Mouse (Mus musculus) embryonic facial prominence, embryonic 14.5 days (tissue): ENCODE measurements around the gene Ucp2. TPM values are rescaled to one million over a fixed set of nuclear protein-coding genes. Genes with fewer than 3 reads are reported as not detected.
A peak's percentile ranks its signal among the peaks of the same experiment; 100 is the strongest.

ENCODE experiments used
- ATAC-seq: fragments of 200-750 bp; cut with Nextera tagmentation; 2 replicates; pipeline ENCODE4 v1.8.0; 2017; ENCODE audit warnings: low read depth, moderate number of reproducible peaks, moderate TSS enrichment
- DNase-seq: peaks from one replicate; pipeline ENCODE4 v3.0.0-alpha.2; 2015; ENCODE audit warnings: low spot score
- H3K27ac ChIP-seq: fragments of 300-500 bp; sonication (generic); replicated peaks from 2 replicates; pipeline ENCODE4 v1.5.1; 2014; ENCODE audit warnings: low read depth, mild to moderate bottlenecking, low read length, moderate library complexity
- H3K27me3 ChIP-seq: fragments of 300-500 bp; sonication (generic); replicated peaks from 2 replicates; pipeline ENCODE4 v1.6.1; 2014; ENCODE audit warnings: low read length; ENCODE audit not compliant: control insufficient read depth, insufficient read depth
- H3K36me3 ChIP-seq: fragments of 300-500 bp; sonication (generic); 2 replicates; pipeline ENCODE4 v1.6.1; 2014; ENCODE audit warnings: low read length, mixed read lengths; ENCODE audit not compliant: control insufficient read depth, insufficient read depth
- H3K4me1 ChIP-seq: fragments of 300-500 bp; sonication (generic); 2 replicates; pipeline ENCODE4 v1.6.1; 2014; ENCODE audit warnings: antibody characterized with exemption, low read length; ENCODE audit not compliant: control insufficient read depth, insufficient read depth
- H3K4me2 ChIP-seq: fragments of 300-500 bp; sonication (generic); 2 replicates; pipeline ENCODE4 v1.6.1; 2014; ENCODE audit warnings: low read depth, mild to moderate bottlenecking, low read length, moderate library complexity, mixed read lengths
- H3K4me3 ChIP-seq: fragments of 300-500 bp; sonication (generic); 2 replicates; pipeline ENCODE4 v1.5.1; 2014; ENCODE audit warnings: low read depth, mild to moderate bottlenecking, low read length
- H3K9ac ChIP-seq: fragments of 300-500 bp; sonication (generic); 2 replicates; pipeline ENCODE4 v1.6.1; 2014; ENCODE audit warnings: low read depth, mild to moderate bottlenecking, low read length, moderate library complexity, mixed read lengths
- H3K9me3 ChIP-seq: fragments of 300-500 bp; sonication (generic); 2 replicates; pipeline ENCODE4 v1.6.1; 2016; ENCODE audit warnings: low read length; ENCODE audit not compliant: control insufficient read depth
- whole genome bisulfite sequencing: fragments of 180-500 bp; shearing (Covaris S2); extraction: QIAGEN DNeasy Blood & Tissue Kit; methylation state at CpG from one replicate; pipeline ENCODE4 v1.1.7; 2014; 5-methylcytosine and 5-hydroxymethylcytosine counted together
- polyA plus RNA-seq: library from polyadenylated mRNA; unstranded; fragments of >200 nt; fragmentation: Nextera tagmentation; extraction: Ambion mirVana; gene quantifications from 2 replicates; pipeline ENCODE4 v1.2.1, GENCODE M21; 2014

Gene Ucp2
- polyA plus RNA-seq, 1 experiment from 2014 or later, result 152 TPM

- no peak overlapping the region for H3K4me3 ChIP-seq
- no peaks in the 10 kb centered on the region for H3K9me3 ChIP-seq
- no peak for ATAC-seq
- no peaks in the 10 kb centered on the region for H3K4me1 ChIP-seq
- 69% methylated on average over 10 of the region's 10 CpGs for WGBS
- H3K27ac ChIP-seq, result no peak overlapping the region
- H3K9ac ChIP-seq, result no peak overlapping the region
- H3K4me2 ChIP-seq, result no peak overlapping the region
- H3K36me3 ChIP-seq, result peaks cover 40% of the 10 kb centered on the region; the same call in 1 of the 2 replicates
- no peak for DNase-seq
- H3K27me3 ChIP-seq, result no peaks in the 10 kb centered on the region
Observed at GRCm38 (mm10) chr7:100463757-100464156, 29.4 kb upstream of the Ucp2 start.

- Histone ChIP-seq H3K9me3 (no peaks in the 10 kb centered on the region), H3K9ac (no peak overlapping the region), H3K4me3 (no peak overlapping the region), H3K4me1 (no peaks in the 10 kb centered on the region), H3K36me3 (peaks cover 41% of the 10 kb centered on the region), H3K27me3 (no peaks in the 10 kb centered on the region), H3K27ac (no peak overlapping the region), H3K4me2 (no peak overlapping the region)
- no peak for ATAC-seq
- DNase-seq, result no peak
- 87% methylated on average over 7 of the region's 7 CpGs for WGBS
Observed at GRCm38 (mm10) chr7:100464248-100464647, 28.9 kb upstream of the Ucp2 start.

GRCm38 (mm10) chr7:100465248-100465647, 27.9 kb upstream of the Ucp2 start:
- H3K27ac ChIP-seq, result peak overlapping the region; percentile 59
- no peak overlapping the region for H3K4me3 ChIP-seq
- peaks cover 40% of the 10 kb centered on the region for H3K36me3 ChIP-seq
- H3K4me1 ChIP-seq, result no peaks in the 10 kb centered on the region
- no peaks in the 10 kb centered on the region for H3K9me3 ChIP-seq
- no peaks in the 10 kb centered on the region for H3K27me3 ChIP-seq
- WGBS, result 75% methylated on average over 4 of the region's 4 CpGs
- ATAC-seq, result peak; percentile 64
- no peak overlapping the region for H3K9ac ChIP-seq
- DNase-seq, result peak; percentile 29
- H3K4me2 ChIP-seq, result 0 out of 2 replicates have a peak overlapping the region, but pooled peaks have one; percentile 5

GRCm38 (mm10) chr7:100465656-100466309, 27.4 kb upstream of the Ucp2 start:
- H3K27ac ChIP-seq, result peak overlapping the region; percentile 59
- 0 out of 2 replicates have a peak overlapping the region, but pooled peaks have one; percentile 5 for H3K4me2 ChIP-seq
- H3K9ac ChIP-seq, result no peak overlapping the region
- H3K4me3 ChIP-seq, result no peak overlapping the region
- ATAC-seq (peak; percentile 92), DNase-seq (peak; percentile 71)
- peaks cover 41% of the 10 kb centered on the region for H3K36me3 ChIP-seq
- no peaks in the 10 kb centered on the region for H3K4me1 ChIP-seq
- H3K27me3 ChIP-seq, result no peaks in the 10 kb centered on the region
- H3K9me3 ChIP-seq, result no peaks in the 10 kb centered on the region
- WGBS, result 48% methylated on average over 5 of the region's 5 CpGs

GRCm38 (mm10) chr7:100466781-100467510, 26.2 kb upstream of the Ucp2 start:
- Histone ChIP-seq H3K27ac (no peak overlapping the region), H3K9me3 (no peaks in the 10 kb centered on the region), H3K4me3 (no peak overlapping the region), H3K36me3 (peaks cover 37% of the 10 kb centered on the region), H3K4me1 (no peaks in the 10 kb centered on the region), H3K9ac (no peak overlapping the region), H3K4me2 (no peak overlapping the region), H3K27me3 (no peaks in the 10 kb centered on the region)
- DNase-seq (no peak), ATAC-seq (no peak)
- WGBS, result 85% methylated on average over 11 of the region's 11 CpGs

- DNase-seq (no peak), ATAC-seq (no peak)
- Histone ChIP-seq H3K27me3 (no peaks in the 10 kb centered on the region), H3K36me3 (peaks cover 26% of the 10 kb centered on the region), H3K4me3 (no peak overlapping the region), H3K4me2 (no peak overlapping the region), H3K4me1 (no peaks in the 10 kb centered on the region), H3K9me3 (no peaks in the 10 kb centered on the region), H3K9ac (no peak overlapping the region), H3K27ac (no peak overlapping the region)
- 88% methylated on average over 6 of the region's 6 CpGs for WGBS
Observed at GRCm38 (mm10) chr7:100468761-100469160, 24.4 kb upstream of the Ucp2 start.

GRCm38 (mm10) chr7:100469502-100469901, 23.6 kb upstream of the Ucp2 start:
- Histone ChIP-seq H3K9ac (no peak overlapping the region), H3K4me1 (no peaks in the 10 kb centered on the region), H3K27me3 (no peaks in the 10 kb centered on the region), H3K4me2 (no peak overlapping the region), H3K4me3 (no peak overlapping the region), H3K9me3 (no peaks in the 10 kb centered on the region), H3K27ac (no peak overlapping the region), H3K36me3 (peaks cover 19% of the 10 kb centered on the region)
- ATAC-seq (no peak), DNase-seq (no peak)
- WGBS, result 92% methylated on average over 1 of the region's 1 CpGs

GRCm38 (mm10) chr7:100470796-100471406, 22.2 kb upstream of the Ucp2 start:
- Histone ChIP-seq H3K9me3 (no peaks in the 10 kb centered on the region), H3K27ac (no peak overlapping the region), H3K9ac (no peak overlapping the region), H3K27me3 (no peaks in the 10 kb centered on the region), H3K36me3 (peaks cover 16% of the 10 kb centered on the region), H3K4me3 (no peak overlapping the region), H3K4me1 (no peaks in the 10 kb centered on the region; the same call in 1 of the 2 replicates), H3K4me2 (no peak overlapping the region)
- DNase-seq (no peak), ATAC-seq (no peak)
- 88% methylated on average over 10 of the region's 11 CpGs for WGBS
